Mouse (Mus musculus): ENCODE results near the gene Mtf1.

GRCm38 (mm10) chr4:124881341-124881908 is 79.5 kb downstream of the Mtf1 start:
- no peak for TF ChIP-seq POLR2A (IDR thresholded peaks at IDR 0.05; ENCODE audit: borderline replicate concordance, insufficient read depth, low read length)
- TF ChIP-seq CTCF (IDR thresholded peaks at IDR 0.05; ENCODE audit: borderline replicate concordance, insufficient read depth, low read depth, low read length) = no peak

Data from cerebellum, adult 2 months (tissue).